16 mouse cellular contexts compared by ENCODE assay signal in the genomic region with DNA sequence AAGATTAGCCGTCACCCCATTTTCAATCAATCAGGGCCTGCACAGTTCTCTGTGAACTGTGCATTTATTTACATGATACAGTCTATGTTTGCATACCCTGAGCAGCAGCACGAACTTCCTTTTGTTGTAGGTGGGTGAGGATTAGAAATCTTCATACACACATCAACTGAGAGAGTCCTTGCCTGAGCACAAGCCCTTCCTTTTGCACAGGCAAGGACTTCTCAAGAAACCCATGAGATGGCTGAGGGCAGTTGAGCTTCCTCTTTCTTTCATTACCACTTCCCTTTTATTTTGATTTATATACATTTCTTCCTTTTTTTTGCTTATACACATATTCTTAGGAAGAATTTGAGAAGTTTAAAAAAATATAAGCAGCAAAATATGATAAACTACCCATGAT. TPM values are rescaled to one million over a fixed set of nuclear protein-coding genes. Genes with fewer than 3 reads are reported as not detected.
DNase-seq lines count a peak whose midpoint lies in the region; ATAC-seq lines count a peak whose summit lies in the region.
"Had no signal": no experiment of that assay in that cellular context is flagged by ENCODE, and none has a peak within 500 bp of the region (broad histone marks: within the 10 kb centered on the region; RNA-seq: fewer than 3 reads in every experiment).

No protein-coding gene starts in this region.

- H3K4me2 ChIP-seq in hindbrain, embryonic 11.5 days (replicated peaks; ENCODE audit: low read depth, low read length): no peak overlapping the region
- H3K4me2 ChIP-seq: embryonic facial prominence, embryonic 15.5 days; forebrain, embryonic 15.5 days; liver, embryonic 13.5 days had no signal

- 0 out of 2 replicates have a peak, but pooled peaks cover 4% of the 10 kb centered on the region for H3K9me3 ChIP-seq in hindbrain, embryonic 10.5 days
- H3K9me3 ChIP-seq in hindbrain, embryonic 11.5 days (ENCODE audit: control insufficient read depth, low read length): no peaks in the 10 kb centered on the region
- no peaks in the 10 kb centered on the region for H3K9me3 ChIP-seq in limb, embryonic 10.5 days (replicated peaks)
- H3K9me3 ChIP-seq: embryonic facial prominence, embryonic 15.5 days; forebrain, embryonic 15.5 days; liver, embryonic 13.5 days had no signal

- 61% methylated on average over 2 of the region's 2 CpGs for WGBS in hindbrain, embryonic 10.5 days
- 57% methylated on average over 2 of the region's 2 CpGs for WGBS in hindbrain, embryonic 11.5 days
- 92% methylated on average over 2 of the region's 2 CpGs for WGBS in limb, embryonic 10.5 days

- no peak overlapping the region for H3K9ac ChIP-seq in hindbrain, embryonic 11.5 days (ENCODE audit: low read depth, low read length)
- H3K9ac ChIP-seq: embryonic facial prominence, embryonic 15.5 days; forebrain, embryonic 15.5 days; liver, embryonic 13.5 days had no signal

- H3K27ac ChIP-seq in hindbrain, embryonic 10.5 days: peak overlapping the region; percentile 36; the same call in 1 of the 2 replicates
- H3K27ac ChIP-seq in hindbrain, embryonic 11.5 days (ENCODE audit: low read depth, low read length): no peak overlapping the region
- no peak overlapping the region for H3K27ac ChIP-seq in limb, embryonic 10.5 days
- H3K27ac ChIP-seq: embryonic facial prominence, embryonic 15.5 days; forebrain, embryonic 15.5 days; liver, embryonic 13.5 days had no signal

- H3K27me3 ChIP-seq in hindbrain, embryonic 10.5 days (ENCODE audit: insufficient read depth, poor library complexity, severe bottlenecking): no peaks in the 10 kb centered on the region
- no peaks in the 10 kb centered on the region for H3K27me3 ChIP-seq in hindbrain, embryonic 11.5 days (ENCODE audit: control insufficient read depth, insufficient read depth, low read length)
- H3K27me3 ChIP-seq in limb, embryonic 10.5 days (ENCODE audit: low read depth, poor library complexity, severe bottlenecking): no peaks in the 10 kb centered on the region
- H3K27me3 ChIP-seq: embryonic facial prominence, embryonic 15.5 days; forebrain, embryonic 15.5 days; liver, embryonic 13.5 days; Patski had no signal

- H3K36me3 ChIP-seq in hindbrain, embryonic 10.5 days: peaks cover 9% of the 10 kb centered on the region
- no peaks in the 10 kb centered on the region for H3K36me3 ChIP-seq in hindbrain, embryonic 11.5 days (ENCODE audit: control insufficient read depth, insufficient read depth, low read length)
- peaks cover 2% of the 10 kb centered on the region; the same call in 1 of the 2 replicates for H3K36me3 ChIP-seq in limb, embryonic 10.5 days
- H3K36me3 ChIP-seq: embryonic facial prominence, embryonic 15.5 days; forebrain, embryonic 15.5 days; liver, embryonic 13.5 days had no signal

- no peak for DNase-seq in hindbrain, embryonic 10.5 days (ENCODE audit: low spot score)
- DNase-seq in hindbrain, embryonic 11.5 days (ENCODE audit: low spot score): no peak
- DNase-seq in lung, postnatal 25 days (ENCODE audit: low spot score): peak; percentile 47
- DNase-seq in lung, postnatal 10 days: no peak
- DNase-seq in R1 (ENCODE audit: low read depth, low spot score): peak; percentile 27
- no peak for DNase-seq in limb, embryonic 10.5 days (ENCODE audit: low spot score)
- DNase-seq: adrenal gland, adult 2 months; cerebellum, postnatal 36 days; gastrocnemius, postnatal 14 days; liver, embryonic 13.5 days; thymus, adult 2 months had no signal

- ATAC-seq in hindbrain, embryonic 11.5 days (ENCODE audit: low FRiP score): no peak
- peak; percentile 89 for ATAC-seq in monocyte, adult 5-6 weeks (replicated peaks; ENCODE audit: insufficient number of reproducible peaks, low FRiP score, low TSS enrichment, poor library complexity, severe bottlenecking)
- ATAC-seq in megakaryocyte-erythroid progenitor cell, adult 5-6 weeks (replicated peaks; ENCODE audit: low FRiP score, low TSS enrichment, poor library complexity, severe bottlenecking): no peak
- ATAC-seq: forebrain, embryonic 15.5 days; Patski had no signal

- H3K4me3 ChIP-seq in hindbrain, embryonic 10.5 days: no peak overlapping the region
- H3K4me3 ChIP-seq in hindbrain, embryonic 11.5 days (ENCODE audit: low read depth, low read length): no peak overlapping the region
- H3K4me3 ChIP-seq in limb, embryonic 10.5 days: no peak overlapping the region
- H3K4me3 ChIP-seq: embryonic facial prominence, embryonic 15.5 days; forebrain, embryonic 15.5 days; liver, embryonic 13.5 days had no signal

- peaks cover 33% of the 10 kb centered on the region for H3K4me1 ChIP-seq in hindbrain, embryonic 10.5 days (replicated peaks)
- peaks cover 5% of the 10 kb centered on the region; the same call in 1 of the 2 replicates for H3K4me1 ChIP-seq in hindbrain, embryonic 11.5 days (replicated peaks; ENCODE audit: control insufficient read depth, insufficient read depth, low read length)
- peaks cover 13% of the 10 kb centered on the region for H3K4me1 ChIP-seq in limb, embryonic 10.5 days

RNA-seq across cellular contexts. Expression of a gene that starts 27.9 kb away (rescaled TPM):
- polyA plus RNA-seq in hindbrain, embryonic 10.5 days (2016; fragmentation: Nextera tagmentation; extraction: Ambion mirVana): 12.9 and 14.2 TPM in 2 replicates
- polyA plus RNA-seq in hindbrain, embryonic 11.5 days (2014; fragmentation: Nextera tagmentation; extraction: Ambion mirVana): 12.5 and 17.0 TPM in 2 replicates
- total RNA-seq in monocyte, adult 5-6 weeks (2017): 29.0 to 31.6 TPM (median 29.2 TPM) in 3 replicates
- 2.8 and 5.7 TPM in 2 replicates for total RNA-seq in megakaryocyte-erythroid progenitor cell, adult 5-6 weeks (2014; fragmentation: Nextera tagmentation)
- total RNA-seq in megakaryocyte-erythroid progenitor cell, adult 5-6 weeks (2017): 4.8 and 4.9 TPM in 2 replicates
- polyA plus RNA-seq in limb, embryonic 10.5 days (2016; fragmentation: Nextera tagmentation; extraction: Ambion mirVana): 11.9 and 12.7 TPM in 2 replicates

Comparison
In these comparisons a context has a peak if more than half of its experiments do, and no peak if none do; other contexts are left out.
1. DNase-seq: peak in lung, postnatal 25 days (single experiment) and R1 (single experiment); none in hindbrain, embryonic 10.5 days (single experiment), hindbrain, embryonic 11.5 days (single experiment), lung, postnatal 10 days (single experiment) and limb, embryonic 10.5 days (single experiment).